Mouse (Mus musculus) layer of hippocampus, adult 2 months (tissue): ENCODE measurements around the gene Vwa7. TPM values are rescaled to one million over a fixed set of nuclear protein-coding genes. Genes with fewer than 3 reads are reported as not detected.
"Not testable (repeated sequence)": the region's sequence is repeated elsewhere in the genome, so short reads cannot be mapped to it uniquely, and the experiment has no call there.

ENCODE experiments used
- DNase-seq, 2 experiments: peaks; one replicate each; pipeline ENCODE4 v3.0.0; 2022; ENCODE audit warnings: low spot score in 2 of 2
- H3K27ac ChIP-seq: fragments of 200-600 bp; 2 replicates; pipeline ENCODE4 v1.8.1; 2022
- H3K4me3 ChIP-seq: fragments of 200-600 bp; 2 replicates; pipeline ENCODE4 v1.8.1; 2022; ENCODE audit warnings: mild to moderate bottlenecking
- CTCF ChIP-seq: fragments of 200-600 bp; conservative IDR thresholded peaks from 2 replicates; pipeline ENCODE4 v1.8.1; 2022; ENCODE audit warnings: antibody characterized with exemption, mild to moderate bottlenecking, moderate library complexity
- total RNA-seq, 2 experiments: library from RNA; stranded (reverse); gene quantifications; 2 replicates each; pipeline ENCODE4 v1.2.3; 2021

Gene Vwa7
- total RNA-seq, 2 experiments from 2014 or later = 0.20 to 0.26 TPM

DNA sequence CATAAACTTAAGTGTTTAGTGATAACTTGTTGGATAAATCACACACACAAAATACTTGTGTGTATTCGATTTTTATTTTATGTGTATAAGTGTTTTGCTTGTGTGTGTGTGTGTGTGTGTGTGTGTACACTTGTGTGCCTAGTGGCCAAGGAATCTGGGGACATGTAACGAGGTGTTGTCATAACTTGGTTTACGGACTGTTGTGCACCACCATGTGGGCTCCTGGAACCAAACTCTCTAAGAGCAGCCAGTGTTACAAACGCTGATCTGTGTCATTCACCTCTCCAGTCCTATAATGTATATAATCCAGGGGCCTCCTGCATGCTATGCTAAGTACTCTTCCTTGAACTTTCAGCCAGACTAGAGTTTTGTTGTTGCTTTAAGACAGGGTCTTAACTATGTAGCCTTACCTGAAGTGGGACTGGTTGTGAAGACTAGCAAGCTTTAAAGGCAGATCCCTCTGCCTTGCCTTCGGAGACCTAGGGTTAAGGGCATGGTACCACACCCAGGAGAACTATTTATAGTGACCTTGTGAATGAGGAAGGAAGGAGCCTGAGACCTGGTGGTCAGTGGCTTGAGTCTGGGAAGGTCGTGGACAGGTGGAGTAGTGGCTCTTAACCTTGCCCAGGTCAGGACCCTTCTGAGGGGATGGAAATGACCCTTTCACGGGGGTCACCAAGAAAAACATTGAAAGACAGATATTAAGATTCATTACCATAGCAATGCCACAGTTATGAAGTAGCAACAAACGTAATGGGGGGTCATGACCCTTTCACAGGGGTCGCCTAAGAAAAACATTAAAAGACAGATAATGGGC, 13.1 kb upstream of the Vwa7 start:
- H3K27ac ChIP-seq = no peak overlapping the region
- TF ChIP-seq CTCF = no peak
- no peak overlapping the region for H3K4me3 ChIP-seq
- no peak for DNase-seq

DNA sequence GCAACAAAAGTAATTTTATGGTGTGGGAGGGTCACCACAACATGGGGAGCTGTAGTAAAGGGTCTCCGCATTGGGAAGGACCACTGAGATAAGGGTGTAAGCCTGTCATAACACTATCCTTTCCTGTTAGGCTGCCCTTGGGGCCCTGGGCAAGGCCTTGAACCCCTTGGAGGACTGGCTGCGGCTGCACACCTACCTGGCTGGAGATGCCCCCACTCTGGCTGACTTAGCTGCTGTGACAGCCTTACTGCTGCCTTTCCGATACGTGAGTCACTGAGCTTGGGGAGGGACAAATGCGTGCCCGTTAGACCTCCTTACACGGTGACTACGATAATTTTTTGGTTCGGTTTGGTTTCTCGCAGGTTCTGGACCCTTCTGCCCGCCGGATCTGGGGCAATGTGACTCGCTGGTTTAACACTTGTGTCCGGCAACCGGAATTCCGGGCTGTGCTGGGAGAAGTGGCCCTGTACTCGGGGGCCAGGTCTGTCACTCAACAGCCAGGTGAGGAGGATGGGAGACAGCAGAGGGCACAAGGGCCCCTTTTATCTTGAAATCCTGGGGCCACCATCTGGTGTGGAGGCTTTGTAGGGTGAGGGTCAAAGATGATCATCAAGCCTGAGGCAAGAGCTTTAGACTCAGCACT, 12.2 kb upstream of the Vwa7 start:
- no peak for TF ChIP-seq CTCF
- H3K27ac ChIP-seq = no peak overlapping the region
- H3K4me3 ChIP-seq = no peak overlapping the region
- DNase-seq = no peak

DNA sequence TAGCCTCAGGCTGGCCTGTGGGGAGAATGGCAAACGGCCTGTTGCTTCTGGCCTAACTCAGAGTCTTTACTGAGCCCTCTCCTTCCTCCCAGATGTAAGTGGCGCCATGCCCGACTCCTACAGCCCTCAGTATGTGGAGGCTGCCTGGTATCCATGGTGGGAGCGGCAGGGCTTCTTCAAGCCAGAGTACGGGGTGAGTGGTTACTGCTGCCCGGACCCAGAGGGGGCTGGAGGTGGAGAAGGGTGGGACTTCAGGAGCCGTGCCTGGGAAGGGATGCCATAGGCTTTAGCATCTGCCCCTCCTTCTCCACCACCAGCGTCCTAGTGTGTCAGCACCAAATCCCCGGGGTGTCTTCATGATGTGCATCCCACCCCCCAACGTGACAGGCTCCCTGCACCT, 11.2 kb upstream of the Vwa7 start:
- no peak for DNase-seq
- no peak overlapping the region for H3K27ac ChIP-seq

DNA sequence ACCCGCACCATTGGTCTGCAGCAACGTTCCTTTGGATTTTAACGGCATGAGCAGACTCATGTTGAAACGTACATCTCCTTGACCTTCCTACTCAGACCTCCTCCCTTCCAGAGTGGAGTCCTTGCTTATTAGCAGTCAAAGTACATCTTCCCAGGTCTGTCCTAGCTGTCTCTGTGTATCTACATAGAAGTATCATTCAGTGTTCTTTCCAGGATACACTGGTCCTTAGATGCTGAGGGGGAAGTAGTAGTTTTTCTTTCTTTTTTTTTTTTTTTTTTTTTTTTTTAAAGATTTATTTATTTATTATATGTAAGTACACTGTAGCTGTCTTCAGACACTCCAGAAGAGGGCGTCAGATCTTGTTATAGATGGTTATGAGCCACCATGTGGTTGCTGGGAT, 10.5 kb upstream of the Vwa7 start:
- DNase-seq, H3K27ac ChIP-seq, H3K4me3 ChIP-seq: not testable (repeated sequence)

More for the DNA sequence above, 11.2 kb upstream of the Vwa7 start:
- no peak overlapping the region for H3K4me3 ChIP-seq
- TF ChIP-seq CTCF = no peak

DNA sequence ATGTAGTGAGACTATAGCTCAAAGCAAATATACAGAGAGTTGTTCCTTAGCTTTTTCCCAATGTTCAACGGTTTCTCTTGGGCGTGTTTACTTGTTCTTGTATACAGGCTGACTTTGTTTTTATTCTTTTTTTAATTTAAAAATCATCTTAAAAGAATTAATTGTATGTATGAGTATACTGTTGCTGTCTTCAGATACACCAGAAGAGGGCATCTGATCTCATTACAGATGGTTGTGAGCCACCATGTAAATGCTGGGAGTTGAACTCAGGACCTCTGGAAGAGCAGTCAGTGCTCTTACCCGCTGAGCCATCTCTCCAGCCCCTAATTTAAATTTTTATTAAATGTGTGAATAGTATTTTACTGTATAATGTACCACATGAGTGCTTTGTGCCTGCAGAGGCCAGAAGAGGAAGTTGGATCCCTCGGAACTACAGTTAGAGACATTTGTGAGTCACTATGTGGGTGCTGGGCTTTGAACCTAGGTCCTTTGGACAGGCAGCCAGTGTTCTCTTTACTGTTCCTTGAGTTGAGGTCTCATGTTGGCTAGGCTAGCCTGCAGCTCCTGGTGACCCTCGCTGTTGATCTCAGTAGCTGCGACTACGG, 8.9 kb upstream of the Vwa7 start:
- TF ChIP-seq CTCF = peak; percentile 65
- no peak overlapping the region for H3K27ac ChIP-seq
- no peak overlapping the region for H3K4me3 ChIP-seq
- no peak for DNase-seq

DNA sequence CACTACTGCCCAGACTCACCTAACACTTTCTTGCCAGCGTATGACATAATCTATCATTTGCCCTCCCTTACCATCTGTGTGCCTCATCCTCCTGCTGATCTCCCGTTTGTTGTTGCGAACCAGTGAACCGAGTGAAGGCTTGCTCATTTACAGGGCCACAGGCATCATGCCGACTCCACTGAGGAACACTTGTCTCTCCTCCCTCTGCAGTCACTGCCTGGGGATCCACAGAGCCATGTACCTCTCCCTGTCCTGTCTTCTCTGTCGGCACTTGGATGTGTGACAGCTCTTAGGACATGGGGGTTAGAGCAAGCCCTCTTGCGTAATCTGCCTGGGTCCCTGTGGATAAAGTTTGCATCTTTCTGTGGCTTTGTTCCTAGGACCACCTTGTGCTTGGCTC, 6.8 kb upstream of the Vwa7 start:
- TF ChIP-seq CTCF = no peak
- H3K27ac ChIP-seq = no peak overlapping the region
- H3K4me3 ChIP-seq = no peak overlapping the region
- DNase-seq = no peak

DNA sequence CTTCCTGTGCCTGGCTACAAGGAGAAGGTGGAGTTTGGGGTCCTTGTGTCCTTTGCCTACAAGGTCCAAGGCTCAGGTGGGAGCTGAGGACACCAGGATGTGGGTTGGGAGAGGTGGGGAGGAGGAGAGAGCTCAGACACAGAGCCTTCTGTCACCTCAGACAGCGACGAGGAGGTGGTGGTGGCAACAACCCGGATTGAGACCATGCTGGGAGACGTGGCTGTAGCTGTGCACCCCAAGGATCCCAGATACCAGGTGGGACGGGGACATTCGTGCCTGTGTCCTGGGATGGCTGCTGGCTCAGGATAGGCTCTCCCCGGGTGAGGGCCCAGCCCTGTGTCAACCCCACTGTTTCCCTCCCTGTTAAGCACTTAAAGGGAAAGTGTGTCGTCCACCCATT, 4.9 kb upstream of the Vwa7 start:
- DNase-seq = no peak
- TF ChIP-seq CTCF = no peak
- H3K4me3 ChIP-seq = no peak overlapping the region
- no peak overlapping the region for H3K27ac ChIP-seq

DNA sequence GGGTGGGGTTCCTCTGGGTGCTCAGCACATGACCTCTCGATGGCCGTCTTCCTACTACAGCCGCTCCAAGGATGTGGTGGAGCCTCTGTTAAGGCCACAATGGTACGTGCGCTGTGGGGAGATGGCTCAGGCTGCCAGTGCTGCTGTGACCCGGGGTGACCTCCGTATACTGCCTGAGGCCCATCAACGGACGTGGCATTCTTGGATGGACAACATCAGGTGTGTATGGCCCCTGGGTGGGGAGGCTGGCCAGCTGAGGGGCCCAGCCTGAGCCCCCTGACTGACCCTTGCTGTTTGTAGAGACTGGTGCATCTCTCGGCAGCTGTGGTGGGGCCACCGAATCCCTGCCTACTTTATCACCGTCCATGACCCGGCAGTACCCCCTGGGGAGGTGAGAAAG, 3.9 kb upstream of the Vwa7 start:
- Histone ChIP-seq H3K27ac (no peak overlapping the region), H3K4me3 (no peak overlapping the region)
- no peak for DNase-seq
- TF ChIP-seq CTCF = no peak

DNA sequence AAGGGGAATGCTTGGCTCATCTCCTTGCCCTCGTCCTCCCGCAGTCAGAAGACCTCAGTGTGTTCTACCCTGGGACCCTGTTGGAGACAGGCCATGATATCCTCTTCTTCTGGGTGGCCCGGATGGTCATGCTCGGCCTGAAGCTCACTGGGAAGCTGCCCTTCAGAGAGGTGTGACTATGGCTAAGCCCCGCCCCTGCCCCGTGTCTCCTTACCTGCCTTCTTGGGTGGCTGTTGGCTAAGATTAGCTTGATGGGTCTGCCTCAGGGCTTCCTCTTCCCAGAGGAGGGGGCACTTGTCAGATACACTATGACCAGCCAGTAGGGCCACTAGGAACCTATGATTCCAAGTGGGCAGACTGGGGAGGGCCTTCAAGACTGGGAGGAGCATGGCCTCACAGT, 3.2 kb upstream of the Vwa7 start:
- Histone ChIP-seq H3K27ac (no peak overlapping the region), H3K4me3 (no peak overlapping the region)
- TF ChIP-seq CTCF = no peak
- no peak for DNase-seq

DNA sequence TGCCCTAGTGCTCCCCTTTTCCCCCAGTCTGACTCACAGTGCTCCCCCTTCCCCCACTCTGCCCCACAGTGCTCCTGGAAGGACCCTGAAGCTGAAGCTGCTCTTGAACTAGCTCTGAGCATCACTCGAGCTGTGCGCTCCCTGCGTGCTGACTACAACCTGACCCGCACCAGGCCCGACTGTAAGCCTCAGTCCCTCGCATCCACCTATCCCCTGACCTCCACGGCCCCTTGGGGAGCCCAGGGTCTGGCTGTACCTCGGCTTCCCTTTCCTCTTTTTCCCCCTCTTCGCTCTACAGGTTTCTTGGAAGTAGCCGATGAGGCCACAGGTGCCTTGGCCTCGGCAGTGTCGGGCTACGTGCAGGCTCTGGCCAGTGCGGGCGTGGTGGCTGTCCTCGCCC, 1.1 kb upstream of the Vwa7 start:
- TF ChIP-seq CTCF = no peak
- no peak for DNase-seq
- no peak overlapping the region for H3K4me3 ChIP-seq
- no peak overlapping the region for H3K27ac ChIP-seq

DNA sequence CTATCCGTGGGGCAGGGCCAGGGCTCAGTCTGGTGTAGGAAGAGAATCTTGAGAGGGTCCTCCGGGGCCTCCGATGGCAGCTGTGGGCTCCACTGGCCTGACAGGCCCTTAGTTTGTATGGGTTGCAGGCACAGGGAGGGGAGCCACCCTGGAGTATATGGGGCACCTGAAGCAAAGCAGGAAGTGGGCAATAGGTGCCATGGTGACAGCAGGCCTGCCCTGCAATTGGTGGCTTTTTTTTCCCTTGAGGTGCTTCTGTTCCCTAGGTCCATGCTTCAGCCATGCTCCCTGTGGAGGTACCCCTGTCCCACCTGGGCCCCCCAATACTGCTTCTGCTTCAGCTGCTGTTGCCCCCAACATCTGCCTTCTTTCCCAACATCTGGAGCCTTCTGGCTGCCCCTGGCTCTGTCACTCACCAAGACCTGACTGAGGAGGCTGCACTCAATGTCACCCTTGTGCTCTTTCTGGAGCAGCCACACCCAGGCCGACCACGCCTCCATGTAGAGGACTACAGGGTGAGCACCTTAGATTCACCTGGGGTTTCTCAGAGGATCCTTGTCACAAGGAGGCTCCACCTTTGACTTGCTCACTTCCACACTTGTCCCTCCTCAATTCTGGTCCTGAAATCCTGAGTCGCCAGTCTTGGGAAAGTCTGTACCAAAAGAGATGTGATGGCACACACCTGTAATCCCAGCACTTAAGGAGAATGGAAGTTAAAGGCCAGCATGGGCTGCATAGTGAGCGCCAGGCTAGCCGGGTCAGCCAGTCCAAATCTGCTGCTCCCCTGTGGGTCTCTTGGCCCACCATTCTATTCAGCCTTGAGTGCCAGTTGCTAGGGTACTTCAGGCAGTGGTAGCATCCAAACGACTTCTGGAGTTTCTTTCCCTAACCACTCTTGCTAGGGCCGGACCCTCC, 669 bp downstream of the Vwa7 start:
- no peak for TF ChIP-seq CTCF
- no peak for DNase-seq
- Histone ChIP-seq H3K4me3 (no peak overlapping the region), H3K27ac (no peak overlapping the region)

DNA sequence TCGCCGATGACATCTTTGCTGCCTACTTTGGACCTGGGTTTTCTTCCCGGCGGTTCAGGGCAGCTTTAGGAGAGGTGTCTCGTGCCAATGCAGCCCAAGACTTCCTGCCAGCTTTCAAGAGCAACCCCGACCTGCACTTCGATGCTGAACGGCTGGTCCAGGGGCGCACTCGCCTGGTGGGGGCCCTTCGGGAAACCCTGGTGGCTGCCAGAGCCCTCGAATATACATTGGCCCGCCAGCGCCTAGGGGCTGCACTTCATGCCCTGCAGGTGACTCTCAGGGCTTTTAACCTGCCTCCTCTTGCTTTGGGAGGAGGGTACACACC, 1.3 kb downstream of the Vwa7 start:
- no peak for TF ChIP-seq CTCF
- Histone ChIP-seq H3K27ac (no peak overlapping the region), H3K4me3 (no peak overlapping the region)
- no peak for DNase-seq

DNA sequence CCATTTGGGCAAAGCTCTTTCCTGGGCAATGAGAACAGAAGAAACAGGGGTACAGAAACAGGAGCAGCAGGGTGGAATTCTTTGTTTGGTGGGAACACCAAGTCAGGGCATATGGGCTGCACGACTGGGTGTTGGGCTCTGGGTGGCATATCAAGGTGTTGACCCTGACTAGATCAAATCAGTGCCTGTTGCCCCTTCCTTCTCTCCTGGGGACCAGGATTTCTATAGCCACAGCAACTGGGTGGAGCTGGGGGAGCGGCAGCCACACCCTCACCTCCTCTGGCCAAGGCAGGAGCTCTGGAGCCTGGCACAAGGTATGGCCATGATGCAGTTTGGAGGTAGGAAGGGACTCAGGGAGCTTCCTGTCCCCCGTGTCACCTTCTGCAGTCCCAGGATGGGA, 1.8 kb downstream of the Vwa7 start:
- TF ChIP-seq CTCF = no peak
- DNase-seq = no peak
- H3K27ac ChIP-seq = no peak overlapping the region
- no peak overlapping the region for H3K4me3 ChIP-seq
